Mouse (Mus musculus): ENCODE measurements around the gene Syt15.

DNA sequence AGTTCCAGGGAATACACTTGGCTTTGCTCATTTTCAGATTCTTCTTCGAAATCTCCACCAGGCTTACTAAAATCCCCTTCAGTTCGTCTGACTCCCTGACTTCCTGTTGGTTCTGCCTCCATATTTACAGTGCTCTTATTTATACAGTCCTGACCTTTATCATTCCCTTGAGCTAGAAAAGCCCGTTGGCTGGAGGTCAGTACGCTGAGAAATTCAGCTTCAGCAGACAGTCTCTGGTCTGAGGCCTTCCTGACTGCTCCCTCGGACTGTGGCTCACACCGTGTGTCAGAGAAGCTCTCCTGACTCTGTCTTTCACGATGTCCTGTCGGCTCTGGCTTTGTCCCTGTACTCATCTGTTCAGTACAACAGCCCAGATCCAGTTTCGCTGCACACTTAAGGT is 48.7 kb downstream of the Syt15 start:
- TF ChIP-seq CTCF (IDR thresholded peaks at IDR 0.05; ENCODE audit: control insufficient read depth, insufficient read depth, insufficient replicate concordance, low read depth, low read length), result no peak
- TF ChIP-seq POLR2A (IDR thresholded peaks at IDR 0.05; ENCODE audit: control insufficient read depth, low read depth, low read length), result no peak
